Mouse (Mus musculus): Measurements from ENCODE around the gene Ier5. TPM values are rescaled to one million over a fixed set of nuclear protein-coding genes. Genes with fewer than 3 reads are reported as not detected.

Gene Ier5
- polyA plus RNA-seq, 1 experiment from 2014 or later: 6.5 TPM

DNA sequence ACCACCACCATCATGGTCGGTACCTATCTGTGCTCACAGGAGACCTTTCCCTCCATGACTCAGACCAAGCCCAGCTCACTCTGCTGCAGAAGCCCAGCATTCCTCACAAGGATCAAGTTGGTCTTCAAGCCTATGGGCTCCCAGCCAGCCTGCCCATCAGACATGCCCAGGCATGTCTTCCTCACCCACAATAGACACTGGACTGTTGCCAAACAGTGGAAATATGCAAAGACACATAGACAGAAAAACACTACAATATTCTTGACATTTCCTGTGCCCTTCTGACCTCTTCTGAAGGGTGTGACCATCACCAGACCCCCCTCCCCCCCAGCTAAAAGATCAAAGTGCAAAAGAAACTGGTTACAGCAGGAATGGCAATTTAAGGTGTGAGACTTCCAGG lies 43.3 kb downstream of the Ier5 start:
- Histone ChIP-seq H3K36me3 (ENCODE audit: control insufficient read depth, insufficient read depth, low read length) (no peaks in the 10 kb centered on the region), H3K4me3 (ENCODE audit: low read depth, low read length) (no peak overlapping the region), H3K4me2 (ENCODE audit: low read depth, low read length) (no peak overlapping the region), H3K27ac (ENCODE audit: low read depth, low read length) (no peak overlapping the region), H3K27me3 (ENCODE audit: control insufficient read depth, insufficient read depth, low read length) (no peaks in the 10 kb centered on the region), H3K9me3 (ENCODE audit: control insufficient read depth, low read length) (no peaks in the 10 kb centered on the region), H3K9ac (replicated peaks; ENCODE audit: low read depth, low read length) (no peak overlapping the region), H3K4me1 (ENCODE audit: control insufficient read depth, insufficient read depth, low read length) (peaks cover 10% of the 10 kb centered on the region)
- 97% methylated on average over 1 of the region's 1 CpGs for WGBS
- ATAC-seq (ENCODE audit: low read depth): no peak

DNA sequence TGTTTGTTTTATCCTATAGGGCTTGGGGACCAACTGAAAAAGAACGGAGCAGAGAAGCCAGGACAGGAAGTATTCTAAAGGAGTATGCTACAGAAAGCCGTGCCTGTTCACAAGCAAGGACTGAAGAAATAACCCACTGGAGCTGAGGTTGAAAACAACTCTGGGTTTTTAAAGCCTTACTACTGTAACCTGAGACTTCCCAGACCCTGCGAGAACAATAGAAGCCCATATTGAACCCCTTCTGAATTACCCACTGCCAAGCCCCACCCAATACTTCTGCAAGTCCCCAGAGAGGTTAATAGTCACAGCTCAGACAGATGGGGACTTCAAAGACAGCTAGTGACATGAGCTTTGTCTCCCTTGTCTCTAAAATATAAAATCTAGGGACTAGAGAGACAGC lies 44.4 kb downstream of the Ier5 start:
- Histone ChIP-seq H3K9ac (replicated peaks; ENCODE audit: low read depth, low read length) (no peak overlapping the region), H3K4me1 (ENCODE audit: control insufficient read depth, insufficient read depth, low read length) (peaks cover 13% of the 10 kb centered on the region), H3K36me3 (ENCODE audit: control insufficient read depth, insufficient read depth, low read length) (no peaks in the 10 kb centered on the region), H3K27ac (ENCODE audit: low read depth, low read length) (no peak overlapping the region), H3K4me2 (ENCODE audit: low read depth, low read length) (no peak overlapping the region), H3K4me3 (ENCODE audit: low read depth, low read length) (no peak overlapping the region), H3K27me3 (ENCODE audit: control insufficient read depth, insufficient read depth, low read length) (no peaks in the 10 kb centered on the region), H3K9me3 (ENCODE audit: control insufficient read depth, low read length) (no peaks in the 10 kb centered on the region)
- no peak for ATAC-seq (ENCODE audit: low read depth)
- 10% methylated on average over 3 of the region's 3 CpGs for WGBS

DNA sequence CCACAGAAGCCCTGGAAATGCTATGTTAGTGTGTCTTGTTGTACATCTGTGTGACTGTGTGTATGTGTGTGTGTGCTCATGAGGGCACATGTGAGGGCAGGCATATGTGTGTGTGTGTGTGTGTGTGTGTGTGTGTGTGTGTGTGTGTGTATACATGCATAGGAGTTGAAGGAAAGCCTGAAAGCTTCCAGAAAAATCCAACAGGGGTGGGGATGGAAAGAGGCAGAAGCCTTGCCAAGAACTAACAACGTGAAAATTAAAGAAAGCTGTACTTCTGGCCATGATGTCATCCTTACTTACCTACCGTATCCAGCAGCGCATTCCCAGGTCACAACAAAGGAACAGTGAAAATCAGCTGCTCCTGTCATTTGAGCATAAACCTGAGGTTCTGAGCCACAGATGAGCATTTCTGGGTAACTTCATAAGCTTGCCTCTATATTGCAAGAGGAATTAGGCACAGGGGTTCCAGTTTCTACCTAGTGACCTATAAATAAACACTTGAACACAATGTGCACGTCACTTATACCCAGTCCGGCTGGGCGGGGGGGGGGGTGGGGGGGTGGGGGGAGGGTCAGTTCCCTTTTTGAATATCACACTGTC lies 45.0 kb downstream of the Ier5 start:
- Histone ChIP-seq H3K27ac (ENCODE audit: low read depth, low read length) (no peak overlapping the region), H3K27me3 (ENCODE audit: control insufficient read depth, insufficient read depth, low read length) (no peaks in the 10 kb centered on the region), H3K9me3 (ENCODE audit: control insufficient read depth, low read length) (no peaks in the 10 kb centered on the region), H3K9ac (replicated peaks; ENCODE audit: low read depth, low read length) (no peak overlapping the region), H3K36me3 (ENCODE audit: control insufficient read depth, insufficient read depth, low read length) (no peaks in the 10 kb centered on the region), H3K4me1 (ENCODE audit: control insufficient read depth, insufficient read depth, low read length) (peaks cover 13% of the 10 kb centered on the region), H3K4me2 (ENCODE audit: low read depth, low read length) (no peak overlapping the region), H3K4me3 (ENCODE audit: low read depth, low read length) (no peak overlapping the region)
- WGBS: 31% methylated on average over 6 of the region's 6 CpGs
- no peak for ATAC-seq (ENCODE audit: low read depth)

DNA sequence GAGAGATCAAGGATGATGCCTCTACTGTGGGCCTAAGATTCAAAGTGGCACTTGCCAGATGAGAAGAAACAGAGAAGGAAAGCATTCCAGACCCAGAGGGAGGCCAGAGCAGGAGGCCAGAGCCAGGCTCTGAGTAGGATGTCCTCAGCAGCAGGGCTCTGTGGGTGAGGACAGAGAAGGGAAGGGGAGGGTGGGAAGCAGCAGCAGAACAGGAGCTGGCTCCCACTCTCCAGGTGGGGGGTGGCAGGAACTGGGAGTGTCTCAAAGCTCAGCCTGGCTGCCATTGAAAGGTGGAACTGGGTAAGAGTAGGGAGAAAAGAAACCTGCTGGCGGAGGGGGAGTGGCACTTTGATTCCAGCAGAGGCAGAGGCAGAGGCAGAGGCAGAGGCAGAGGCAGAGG lies 46.1 kb downstream of the Ier5 start:
- H3K4me3 ChIP-seq (ENCODE audit: low read depth, low read length): no peak overlapping the region
- H3K9ac ChIP-seq (replicated peaks; ENCODE audit: low read depth, low read length): no peak overlapping the region
- no peaks in the 10 kb centered on the region for H3K27me3 ChIP-seq (ENCODE audit: control insufficient read depth, insufficient read depth, low read length)
- H3K4me2 ChIP-seq (ENCODE audit: low read depth, low read length): no peak overlapping the region
- peaks cover 13% of the 10 kb centered on the region for H3K4me1 ChIP-seq (ENCODE audit: control insufficient read depth, insufficient read depth, low read length)
- no peaks in the 10 kb centered on the region for H3K36me3 ChIP-seq (ENCODE audit: control insufficient read depth, insufficient read depth, low read length)
- H3K27ac ChIP-seq (ENCODE audit: low read depth, low read length): no peak overlapping the region
- WGBS: 90% methylated on average over 1 of the region's 1 CpGs
- H3K9me3 ChIP-seq (ENCODE audit: control insufficient read depth, low read length): no peaks in the 10 kb centered on the region
- ATAC-seq (ENCODE audit: low read depth): no peak

DNA sequence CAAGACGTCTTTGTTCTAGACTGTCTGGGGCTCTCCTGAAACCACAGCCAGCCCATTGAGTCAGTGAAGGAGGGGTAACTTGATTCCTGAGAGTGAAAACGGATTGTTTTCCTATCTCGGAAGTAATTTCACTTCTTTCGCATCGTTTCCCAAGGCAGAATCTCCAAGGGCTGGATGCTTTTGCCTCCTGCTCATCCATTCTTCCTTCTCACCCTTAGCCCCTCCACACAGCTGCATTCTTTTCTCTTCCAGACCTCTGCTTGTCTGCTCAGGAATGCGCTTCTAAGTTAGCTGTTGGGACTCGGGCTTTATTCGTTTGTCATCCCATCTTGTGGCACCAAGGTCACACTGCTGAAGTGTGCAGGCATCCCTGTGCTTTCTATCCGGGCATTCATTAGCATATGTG lies 46.7 kb downstream of the Ier5 start:
- Histone ChIP-seq H3K9ac (replicated peaks; ENCODE audit: low read depth, low read length) (no peak overlapping the region), H3K36me3 (ENCODE audit: control insufficient read depth, insufficient read depth, low read length) (no peaks in the 10 kb centered on the region), H3K4me3 (ENCODE audit: low read depth, low read length) (no peak overlapping the region), H3K4me1 (ENCODE audit: control insufficient read depth, insufficient read depth, low read length) (peaks cover 13% of the 10 kb centered on the region), H3K9me3 (ENCODE audit: control insufficient read depth, low read length) (no peaks in the 10 kb centered on the region), H3K4me2 (ENCODE audit: low read depth, low read length) (no peak overlapping the region), H3K27ac (ENCODE audit: low read depth, low read length) (peak overlapping the region; percentile 39; the same call in 1 of the 2 replicates), H3K27me3 (ENCODE audit: control insufficient read depth, insufficient read depth, low read length) (no peaks in the 10 kb centered on the region)
- 19% methylated on average over 9 of the region's 9 CpGs for WGBS
- ATAC-seq (ENCODE audit: low read depth): no peak

DNA sequence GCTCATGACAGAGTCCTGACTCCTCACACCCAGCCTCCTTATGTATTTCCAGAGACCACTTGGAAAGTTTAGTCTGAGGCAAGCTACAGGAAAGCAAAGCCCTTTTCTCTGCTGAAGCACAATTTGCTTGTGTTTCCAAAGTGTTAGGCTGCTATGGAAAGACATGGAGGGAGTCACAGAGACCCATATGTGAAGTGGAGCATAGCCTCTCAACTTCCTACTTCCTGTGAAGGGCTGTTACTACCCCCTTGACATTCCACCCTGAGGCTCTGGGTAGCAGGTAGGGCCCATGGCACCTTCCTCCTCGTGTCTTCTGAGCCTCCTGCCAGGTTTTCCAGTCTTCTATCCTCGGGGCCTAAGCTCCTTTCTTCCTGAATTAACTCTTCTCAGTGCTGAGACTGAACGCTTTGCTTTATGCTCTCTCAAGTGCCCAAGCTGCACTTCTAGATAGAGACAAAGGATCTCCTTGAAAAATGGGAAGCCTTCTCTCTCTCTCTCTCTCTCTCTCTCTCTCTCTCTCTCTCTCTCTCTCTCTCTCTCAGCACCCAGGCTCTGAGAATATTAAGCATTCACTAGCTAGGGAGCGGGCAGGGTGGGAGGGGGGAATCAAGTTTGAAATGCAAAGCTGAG lies 47.2 kb downstream of the Ier5 start:
- H3K9ac ChIP-seq (replicated peaks; ENCODE audit: low read depth, low read length): no peak overlapping the region
- H3K27ac ChIP-seq (ENCODE audit: low read depth, low read length): peak overlapping the region; percentile 39; the same call in 1 of the 2 replicates
- 19% methylated on average over 4 of the region's 4 CpGs for whole genome bisulfite sequencing
- no peak for ATAC-seq (ENCODE audit: low read depth)
- no peak overlapping the region for H3K4me3 ChIP-seq (ENCODE audit: low read depth, low read length)
- H3K4me2 ChIP-seq (ENCODE audit: low read depth, low read length): no peak overlapping the region
- H3K4me1 ChIP-seq (ENCODE audit: control insufficient read depth, insufficient read depth, low read length): peaks cover 13% of the 10 kb centered on the region
- H3K36me3 ChIP-seq (ENCODE audit: control insufficient read depth, insufficient read depth, low read length): no peaks in the 10 kb centered on the region
- H3K9me3 ChIP-seq (ENCODE audit: control insufficient read depth, low read length): no peaks in the 10 kb centered on the region
- no peaks in the 10 kb centered on the region for H3K27me3 ChIP-seq (ENCODE audit: control insufficient read depth, insufficient read depth, low read length)

DNA sequence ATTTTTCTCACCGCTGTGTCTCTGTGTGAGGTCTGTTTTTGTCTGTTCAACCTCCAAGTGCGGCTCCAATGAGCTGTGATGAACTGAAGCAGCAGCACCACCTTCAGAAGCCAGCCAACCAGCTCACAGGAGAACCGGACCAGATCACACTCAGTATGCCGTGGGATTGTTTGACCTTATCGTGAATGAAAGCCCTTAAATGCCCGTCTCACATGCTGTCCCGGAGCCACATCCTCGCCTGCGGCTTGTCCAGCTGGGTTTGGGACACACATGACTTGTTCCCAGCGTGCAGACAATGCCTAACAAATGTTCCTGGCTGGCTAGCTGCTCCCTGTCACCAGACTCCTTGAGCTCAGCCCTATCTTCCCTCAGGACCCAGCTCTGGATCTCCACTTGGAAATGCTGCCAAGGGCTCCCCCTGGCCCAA lies 47.7 kb downstream of the Ier5 start:
- H3K36me3 ChIP-seq (ENCODE audit: control insufficient read depth, insufficient read depth, low read length): no peaks in the 10 kb centered on the region
- 20% methylated on average over 10 of the region's 10 CpGs for WGBS
- H3K4me2 ChIP-seq (ENCODE audit: low read depth, low read length): no peak overlapping the region
- H3K27me3 ChIP-seq (ENCODE audit: control insufficient read depth, insufficient read depth, low read length): no peaks in the 10 kb centered on the region
- ATAC-seq (ENCODE audit: low read depth): no peak
- no peaks in the 10 kb centered on the region for H3K9me3 ChIP-seq (ENCODE audit: control insufficient read depth, low read length)
- H3K27ac ChIP-seq (ENCODE audit: low read depth, low read length): no peak overlapping the region
- H3K4me1 ChIP-seq (ENCODE audit: control insufficient read depth, insufficient read depth, low read length): peaks cover 13% of the 10 kb centered on the region
- H3K9ac ChIP-seq (replicated peaks; ENCODE audit: low read depth, low read length): no peak overlapping the region
- H3K4me3 ChIP-seq (ENCODE audit: low read depth, low read length): no peak overlapping the region

DNA sequence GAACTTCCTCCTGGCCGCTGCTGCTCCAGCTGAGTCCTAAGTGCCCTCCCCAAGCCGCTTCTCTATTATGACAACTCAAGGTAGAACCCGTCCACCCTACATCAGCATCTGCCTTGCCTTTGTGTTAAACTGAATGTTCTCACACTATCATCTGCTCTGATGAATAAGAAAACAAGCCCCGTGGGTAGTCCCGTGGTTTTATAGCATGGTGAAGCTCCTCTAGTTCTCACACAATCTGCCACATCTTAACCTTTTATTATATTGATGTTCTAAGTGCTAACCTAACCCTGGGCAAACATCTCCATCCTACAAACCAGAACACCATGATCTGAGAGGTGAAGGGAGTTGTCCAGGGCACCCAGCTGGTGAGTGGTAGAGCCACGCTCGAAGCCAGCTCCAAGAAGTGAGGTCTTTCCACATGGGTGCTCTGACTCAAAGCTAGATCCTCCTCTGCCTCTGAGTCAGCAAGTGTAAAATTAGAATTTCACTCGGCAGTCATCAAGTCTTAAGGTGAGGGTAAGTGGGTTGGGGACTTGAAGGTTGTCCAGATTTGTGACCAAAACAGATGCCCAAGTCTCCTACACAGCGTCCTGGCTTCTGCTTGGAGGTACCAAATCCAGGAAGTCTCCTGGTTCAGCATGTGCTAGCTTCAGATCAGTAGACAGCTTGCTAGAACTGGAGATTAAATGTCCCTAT lies 48.4 kb downstream of the Ier5 start:
- no peaks in the 10 kb centered on the region for H3K9me3 ChIP-seq (ENCODE audit: control insufficient read depth, low read length)
- WGBS: 76% methylated on average over 9 of the region's 9 CpGs
- peaks cover 13% of the 10 kb centered on the region for H3K4me1 ChIP-seq (ENCODE audit: control insufficient read depth, insufficient read depth, low read length)
- H3K4me3 ChIP-seq (ENCODE audit: low read depth, low read length): no peak overlapping the region
- H3K27ac ChIP-seq (ENCODE audit: low read depth, low read length): no peak overlapping the region
- H3K36me3 ChIP-seq (ENCODE audit: control insufficient read depth, insufficient read depth, low read length): no peaks in the 10 kb centered on the region
- H3K9ac ChIP-seq (replicated peaks; ENCODE audit: low read depth, low read length): no peak overlapping the region
- H3K27me3 ChIP-seq (ENCODE audit: control insufficient read depth, insufficient read depth, low read length): no peaks in the 10 kb centered on the region
- ATAC-seq (ENCODE audit: low read depth): no peak
- no peak overlapping the region for H3K4me2 ChIP-seq (ENCODE audit: low read depth, low read length)

DNA sequence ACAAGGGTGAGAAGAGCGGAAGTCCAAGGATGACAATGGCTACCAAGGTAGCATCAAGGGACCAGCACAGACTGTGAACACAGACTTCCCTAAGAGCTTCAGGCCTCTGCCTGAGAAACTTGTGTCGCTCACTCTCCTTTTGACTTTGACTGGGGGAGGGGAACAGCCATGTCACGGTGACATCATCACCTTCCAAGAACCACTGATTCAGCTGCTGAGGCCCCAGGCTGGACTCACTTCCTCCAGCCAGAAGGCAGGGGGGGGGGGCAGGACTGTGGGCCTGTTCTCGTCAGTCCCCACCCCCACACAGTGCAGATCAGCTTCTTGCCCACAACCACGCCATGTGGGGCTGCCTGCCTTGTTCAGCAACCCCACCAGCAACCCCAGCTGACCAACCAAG lies 49.3 kb downstream of the Ier5 start:
- Histone ChIP-seq H3K36me3 (ENCODE audit: control insufficient read depth, insufficient read depth, low read length) (no peaks in the 10 kb centered on the region), H3K27ac (ENCODE audit: low read depth, low read length) (no peak overlapping the region), H3K4me3 (ENCODE audit: low read depth, low read length) (no peak overlapping the region), H3K27me3 (ENCODE audit: control insufficient read depth, insufficient read depth, low read length) (no peaks in the 10 kb centered on the region), H3K4me1 (ENCODE audit: control insufficient read depth, insufficient read depth, low read length) (peaks cover 13% of the 10 kb centered on the region), H3K9ac (replicated peaks; ENCODE audit: low read depth, low read length) (no peak overlapping the region), H3K9me3 (ENCODE audit: control insufficient read depth, low read length) (no peaks in the 10 kb centered on the region), H3K4me2 (ENCODE audit: low read depth, low read length) (no peak overlapping the region)
- 37% methylated on average over 5 of the region's 5 CpGs for WGBS
- no peak for ATAC-seq (ENCODE audit: low read depth)

Measured in neural tube, embryonic 14.5 days (tissue).